Comparison of ENCODE assay signal across 21 mouse cellular contexts in the genomic region with DNA sequence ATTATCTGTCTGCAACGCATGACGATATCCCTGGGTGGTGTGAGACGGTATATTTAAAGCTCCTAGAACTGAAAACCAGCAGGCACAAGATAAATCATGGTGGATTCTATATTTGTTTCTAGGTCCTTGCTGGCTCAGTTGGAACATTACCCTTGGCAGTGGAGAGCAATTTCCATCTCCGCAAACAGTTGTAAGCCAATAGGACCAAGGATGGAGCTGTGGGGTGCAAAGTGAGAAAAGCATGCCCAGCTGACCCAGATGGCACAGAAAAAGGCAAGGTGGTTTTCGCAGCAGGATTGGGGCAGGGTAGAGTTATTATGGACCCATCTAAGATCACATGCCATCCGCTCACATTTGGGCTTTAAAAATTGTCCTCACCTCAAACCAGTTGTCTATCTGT.
A peak's percentile ranks its signal among the peaks of the same experiment; 100 is the strongest.
DNase-seq lines count a peak whose midpoint lies in the region; ATAC-seq lines count a peak whose summit lies in the region.
"Had no signal": no experiment of that assay in that cellular context is flagged by ENCODE, and none has a peak within 500 bp of the region (broad histone marks: within the 10 kb centered on the region; RNA-seq: fewer than 3 reads in every experiment).

No protein-coding gene starts in this region.

- H3K36me3 ChIP-seq in midbrain, embryonic 16.5 days (ENCODE audit: control insufficient read depth, insufficient read depth, low read length), result no peaks in the 10 kb centered on the region
- H3K36me3 ChIP-seq: embryonic facial prominence, embryonic 13.5 days; heart, embryonic 10.5 days; hindbrain, embryonic 12.5 days had no signal

- DNase-seq in brain, adult 2 months (ENCODE audit: low read depth, low spot score), result peak; percentile 98
- peak; percentile 84 for DNase-seq in cerebellum, adult 11 months
- DNase-seq in cerebellum, adult 8-10 months, result peak; percentile 86
- peak; percentile 76 to 90 for DNase-seq in cerebellum, postnatal 14 days
- DNase-seq in adrenal gland, postnatal 10 days, result no peak
- no peak for DNase-seq in kidney, adult 9 months
- DNase-seq: adrenal gland, adult 2 months; forebrain, postnatal 0 days; gastrocnemius, postnatal 36 days; heart, adult 18-20 months; heart, postnatal 10 days; heart, postnatal 4 days; kidney, adult 11 months had no signal

- no peaks in the 10 kb centered on the region for H3K9me3 ChIP-seq in midbrain, embryonic 16.5 days (replicated peaks; ENCODE audit: control insufficient read depth, low read length, poor library complexity, severe bottlenecking)
- H3K9me3 ChIP-seq: embryonic facial prominence, embryonic 13.5 days; forebrain, embryonic 13.5 days; heart, embryonic 10.5 days; hindbrain, embryonic 12.5 days had no signal

- ATAC-seq in midbrain, embryonic 16.5 days, result no peak
- no peak for ATAC-seq in granulocyte monocyte progenitor cell, adult 5-6 weeks (replicated peaks; ENCODE audit: poor library complexity, severe bottlenecking)
- ATAC-seq: forebrain, embryonic 13.5 days; forebrain, postnatal 0 days; hindbrain, embryonic 16.5 days; inflammation-experienced regulatory T-cells, adult 6 months had no signal

- WGBS in midbrain, embryonic 16.5 days, result 88% methylated on average over 6 of the region's 6 CpGs

- no peaks in the 10 kb centered on the region for H3K27me3 ChIP-seq in midbrain, embryonic 16.5 days (ENCODE audit: control insufficient read depth, insufficient read depth, low read depth, low read length)
- H3K27me3 ChIP-seq: embryonic facial prominence, embryonic 13.5 days; forebrain, embryonic 13.5 days; hindbrain, embryonic 12.5 days had no signal

- no peak overlapping the region for H3K9ac ChIP-seq in midbrain, embryonic 16.5 days (ENCODE audit: low read depth, low read length)
- H3K9ac ChIP-seq: embryonic facial prominence, embryonic 13.5 days; forebrain, embryonic 13.5 days; forebrain, postnatal 0 days; hindbrain, embryonic 12.5 days had no signal

- H3K27ac ChIP-seq in midbrain, embryonic 16.5 days (ENCODE audit: low read length), result no peak overlapping the region
- H3K27ac ChIP-seq: embryonic facial prominence, embryonic 13.5 days; forebrain, embryonic 13.5 days; heart, embryonic 10.5 days; hindbrain, embryonic 12.5 days had no signal

- H3K4me1 ChIP-seq in midbrain, embryonic 16.5 days (ENCODE audit: control insufficient read depth, insufficient read depth, low read length), result no peaks in the 10 kb centered on the region
- H3K4me1 ChIP-seq: embryonic facial prominence, embryonic 13.5 days; forebrain, embryonic 13.5 days; heart, embryonic 10.5 days; hindbrain, embryonic 12.5 days had no signal

- no peak overlapping the region for H3K4me2 ChIP-seq in midbrain, embryonic 16.5 days (ENCODE audit: low read length)
- H3K4me2 ChIP-seq: embryonic facial prominence, embryonic 13.5 days; forebrain, embryonic 13.5 days; hindbrain, embryonic 12.5 days had no signal

- H3K4me3 ChIP-seq in midbrain, embryonic 16.5 days (ENCODE audit: low read depth, low read length), result no peak overlapping the region
- H3K4me3 ChIP-seq: embryonic facial prominence, embryonic 13.5 days; forebrain, embryonic 13.5 days; heart, embryonic 10.5 days; hindbrain, embryonic 12.5 days had no signal

Comparison
In these comparisons a context has a peak if more than half of its experiments do, and no peak if none do; other contexts are left out.
1. DNase-seq: peak in brain, adult 2 months (single experiment), cerebellum, adult 11 months (single experiment), cerebellum, adult 8-10 months (single experiment) and cerebellum, postnatal 14 days (2 of 2); none in adrenal gland, postnatal 10 days (single experiment) and kidney, adult 9 months (single experiment).